Comparison of ENCODE assay signal across 9 mouse cellular contexts in the genomic region with DNA sequence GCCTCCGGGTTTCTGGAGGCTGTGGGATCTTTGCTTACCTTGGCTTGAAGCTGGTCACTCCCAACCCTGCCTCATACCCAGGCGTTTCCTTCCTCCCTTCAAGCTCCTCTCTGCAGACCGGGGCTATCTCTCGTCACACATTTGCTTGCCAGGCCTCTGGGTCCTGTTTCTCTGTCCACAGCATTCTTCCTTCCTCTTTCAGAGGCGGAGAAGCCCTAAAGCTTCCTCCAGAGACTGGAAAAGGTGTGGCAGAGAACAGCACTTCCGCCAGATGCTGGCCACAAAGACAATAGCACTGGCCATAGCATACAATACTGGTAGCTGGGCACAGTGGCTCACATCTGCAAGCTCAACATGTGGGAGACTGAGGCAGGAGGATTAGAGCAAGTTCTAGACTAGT. TPM values are rescaled to one million over a fixed set of nuclear protein-coding genes. Genes with fewer than 3 reads are reported as not detected.
DNase-seq lines count a peak whose midpoint lies in the region; ATAC-seq and TF ChIP-seq lines count a peak whose summit lies in the region.
"Had no signal": no experiment of that assay in that cellular context is flagged by ENCODE, and none has a peak within 500 bp of the region (broad histone marks: within the 10 kb centered on the region; RNA-seq: fewer than 3 reads in every experiment).

No protein-coding gene starts in this region.

- H3K9me3 ChIP-seq in liver, postnatal 0 days (ENCODE audit: low read length) = no peaks in the 10 kb centered on the region

- WGBS in liver, postnatal 0 days (ENCODE audit: insufficient replicate concordance) = 31% methylated on average over 6 of the region's 6 CpGs

- H3K36me3 ChIP-seq in liver, postnatal 0 days (replicated peaks; ENCODE audit: insufficient read depth, low read length) = no peaks in the 10 kb centered on the region

- ATAC-seq in hematopoietic stem cell, adult 5-6 weeks (replicated peaks in 1 of 2; ENCODE audit: insufficient read depth in 1 of 2, low FRiP score in 2 of 2, low TSS enrichment in 1 of 2, low read depth in 1 of 2, poor library complexity in 2 of 2, severe bottlenecking in 2 of 2) = peak; percentile 63 to 69; a peak in 3 of 4 replicates
- peak; percentile 43 for ATAC-seq in liver, postnatal 0 days

- peak; percentile 49 for DNase-seq in gastrocnemius, adult 2 months
- no peak for DNase-seq in gastrocnemius, postnatal 10 days
- DNase-seq in MEL-GATA-1-ER (ENCODE audit: extremely low read depth, low read depth) = peak; percentile 78
- DNase-seq in liver, postnatal 0 days = no peak
- no peak for DNase-seq in left cerebral cortex, adult 11 months (ENCODE audit: low spot score)
- no peak for DNase-seq in layer of hippocampus, adult 11-12 months (ENCODE audit: low spot score)
- DNase-seq in frontal cortex, postnatal 14 days (ENCODE audit: low spot score in 2 of 2) = no peak
- DNase-seq: left cerebral cortex, postnatal 4 days had no signal

- no peaks in the 10 kb centered on the region for H3K27me3 ChIP-seq in liver, postnatal 0 days (ENCODE audit: insufficient read depth, low read length)

- intact Hi-C loops in gastrocnemius, adult 2 months (cut with DNase I) = no loop called here

- peak overlapping the region; percentile 29; the same call in 1 of the 2 replicates for H3K4me3 ChIP-seq in gastrocnemius, adult 2 months
- no peak overlapping the region for H3K4me3 ChIP-seq in liver, postnatal 0 days (ENCODE audit: low read depth, low read length)

- TF ChIP-seq EP300 in liver, postnatal 0 days (IDR thresholded peaks at IDR 0.05; ENCODE audit: low read depth) = 0 out of 2 replicates have a peak, but pooled peaks have one; percentile 27

- peak overlapping the region; percentile 85 for H3K27ac ChIP-seq in gastrocnemius, adult 2 months
- H3K27ac ChIP-seq in liver, postnatal 0 days (ENCODE audit: low read depth) = peak overlapping the region; percentile 41

- H3K4me2 ChIP-seq in liver, postnatal 0 days (ENCODE audit: low read depth, low read length) = no peak overlapping the region

- H3K4me1 ChIP-seq in liver, postnatal 0 days (ENCODE audit: insufficient read depth) = peaks cover 34% of the 10 kb centered on the region

- no peak overlapping the region for H3K9ac ChIP-seq in liver, postnatal 0 days (replicated peaks)

- TF ChIP-seq CTCF in gastrocnemius, adult 2 months (IDR thresholded peaks at IDR 0.05) = no peak
- TF ChIP-seq CTCF in liver, postnatal 0 days (IDR thresholded peaks at IDR 0.05; ENCODE audit: low read depth) = no peak

RNA-seq across cellular contexts. Expression of a gene that starts 13.8 kb away (rescaled TPM):
- 1 to 10 TPM; 3.5 to 5.3 TPM for total RNA-seq in gastrocnemius, adult 2 months (2021)
- total RNA-seq in gastrocnemius, postnatal 10 days (2021) = 10 to 100 TPM in 1 of 2 experiments, 1 to 10 TPM in 1; 6.4 to 10.5 TPM
- 6.8 and 9.4 TPM in 2 replicates for total RNA-seq in hematopoietic stem cell, adult 5-6 weeks (2017)
- polyA plus RNA-seq in liver, postnatal 0 days (2015; fragmentation: Nextera tagmentation; extraction: Ambion mirVana) = 1.1 and 1.2 TPM in 2 replicates

Comparison
In these comparisons a context has a peak if more than half of its experiments do, and no peak if none do; other contexts are left out.
1. DNase-seq: peak in gastrocnemius, adult 2 months (single experiment) and MEL-GATA-1-ER (single experiment); none in gastrocnemius, postnatal 10 days (single experiment), liver, postnatal 0 days (single experiment), left cerebral cortex, adult 11 months (single experiment), layer of hippocampus, adult 11-12 months (single experiment) and frontal cortex, postnatal 14 days (0 of 2).